ENCODE assay signal across 8 mouse cellular contexts in genomic region chr12:52288537-52288936, GRCm38 (mm10).
A peak's percentile ranks its signal among the peaks of the same experiment; 100 is the strongest.
DNase-seq lines count a peak whose midpoint lies in the region; ATAC-seq lines count a peak whose summit lies in the region.

No protein-coding gene starts in this region.

- no peaks in the 10 kb centered on the region for H3K36me3 ChIP-seq in forebrain, embryonic 15.5 days

- no peaks in the 10 kb centered on the region for H3K9me3 ChIP-seq in forebrain, embryonic 15.5 days

- H3K4me1 ChIP-seq in forebrain, embryonic 15.5 days: peaks cover 17% of the 10 kb centered on the region

- no peak overlapping the region for H3K9ac ChIP-seq in forebrain, embryonic 15.5 days (replicated peaks)

- ATAC-seq in forebrain, embryonic 15.5 days (replicated peaks): peak; percentile 32; the same call in 1 of the 2 replicates
- ATAC-seq in erythroid progenitor cell, adult 5-6 weeks (replicated peaks; ENCODE audit: low FRiP score, poor library complexity, severe bottlenecking): no peak

- DNase-seq in adrenal gland, adult (ENCODE audit: inconsistent age in 2 of 2, low spot score in 1 of 2): peak; percentile 24 to 46
- no peak for DNase-seq in adrenal gland, postnatal 25 days
- peak; percentile 69 for DNase-seq in kidney, adult 9 months
- peak; percentile 70 to 86 for DNase-seq in lung, postnatal 4 days
- no peak for DNase-seq in right cerebral cortex, postnatal 25 days
- DNase-seq in layer of hippocampus, adult 18-20 months (ENCODE audit: low spot score in 2 of 2): no peak

- no peak overlapping the region for H3K4me3 ChIP-seq in forebrain, embryonic 15.5 days

- no peak overlapping the region for H3K4me2 ChIP-seq in forebrain, embryonic 15.5 days (replicated peaks)

- H3K27ac ChIP-seq in forebrain, embryonic 15.5 days (replicated peaks): 0 out of 2 replicates have a peak overlapping the region, but pooled peaks have one; percentile 51

- 71% methylated on average over 4 of the region's 4 CpGs for WGBS in forebrain, embryonic 15.5 days

- H3K27me3 ChIP-seq in forebrain, embryonic 15.5 days: no peaks in the 10 kb centered on the region

Comparison
In these comparisons a context has a peak if more than half of its experiments do, and no peak if none do; other contexts are left out.
1. DNase-seq: peak in adrenal gland, adult (2 of 2), kidney, adult 9 months (single experiment) and lung, postnatal 4 days (2 of 2); none in adrenal gland, postnatal 25 days (single experiment), right cerebral cortex, postnatal 25 days (single experiment) and layer of hippocampus, adult 18-20 months (0 of 2).